Mouse (Mus musculus) intestine, embryonic 16.5 days (tissue): Measurements from ENCODE around the gene Ralb. TPM values are rescaled to one million over a fixed set of nuclear protein-coding genes. Genes with fewer than 3 reads are reported as not detected.
A peak's percentile ranks its signal among the peaks of the same experiment; 100 is the strongest.

Source experiments
- ATAC-seq: fragments of 200-750 bp; cut with Nextera tagmentation; 2 replicates; pipeline ENCODE4 v1.8.0; 2017; ENCODE audit warnings: moderate TSS enrichment, moderate library complexity
- H3K27ac ChIP-seq: fragments of 300-500 bp; sonication (generic); 2 replicates; pipeline ENCODE4 v1.5.1; 2014; ENCODE audit warnings: mild to moderate bottlenecking, low read length
- H3K27me3 ChIP-seq: fragments of 300-500 bp; sonication (generic); replicated peaks from 2 replicates; pipeline ENCODE4 v1.6.1; 2014; ENCODE audit warnings: low read length, control low read depth, mixed read lengths; ENCODE audit not compliant: control insufficient read depth, insufficient read depth
- H3K36me3 ChIP-seq: fragments of 300-500 bp; sonication (generic); 2 replicates; pipeline ENCODE4 v1.6.1; 2014; ENCODE audit warnings: low read length, control low read depth; ENCODE audit not compliant: control insufficient read depth, insufficient read depth
- H3K4me1 ChIP-seq: fragments of 300-500 bp; sonication (generic); 2 replicates; pipeline ENCODE4 v1.6.1; 2014; ENCODE audit warnings: low read length, control low read depth, mixed read lengths; ENCODE audit not compliant: control insufficient read depth, insufficient read depth
- H3K4me2 ChIP-seq: fragments of 300-500 bp; sonication (generic); 2 replicates; pipeline ENCODE4 v1.6.1; 2014; ENCODE audit warnings: low read depth, low read length, control low read depth
- H3K4me3 ChIP-seq: fragments of 300-500 bp; sonication (generic); 2 replicates; pipeline ENCODE4 v1.5.1; 2014; ENCODE audit warnings: mild to moderate bottlenecking, low read length
- H3K9ac ChIP-seq: fragments of 300-500 bp; sonication (generic); 2 replicates; pipeline ENCODE4 v1.6.1; 2014; ENCODE audit warnings: low read depth, low read length
- H3K9me3 ChIP-seq: fragments of 300-500 bp; sonication (generic); 2 replicates; pipeline ENCODE4 v1.6.1; 2016; ENCODE audit warnings: low read length, control low read depth; ENCODE audit not compliant: control insufficient read depth
- WGBS: fragments of 180-500 bp; shearing (Covaris S2); extraction: QIAGEN DNeasy Blood & Tissue Kit; methylation state at CpG from one replicate; pipeline ENCODE4 v1.1.7; 2014; 5-methylcytosine and 5-hydroxymethylcytosine counted together
- polyA plus RNA-seq: library from polyadenylated mRNA; unstranded; fragments of >200 nt; fragmentation: Nextera tagmentation; extraction: Ambion mirVana; gene quantifications from 2 replicates; pipeline ENCODE4 v1.2.1, GENCODE M21; 2015

Gene Ralb
- polyA plus RNA-seq, 1 experiment from 2014 or later = 203 TPM

- Histone ChIP-seq H3K27me3 (no peaks in the 10 kb centered on the region), H3K4me1 (peaks cover 6% of the 10 kb centered on the region), H3K36me3 (no peaks in the 10 kb centered on the region), H3K9ac (no peak overlapping the region), H3K9me3 (no peaks in the 10 kb centered on the region), H3K27ac (no peak overlapping the region), H3K4me3 (no peak overlapping the region), H3K4me2 (no peak overlapping the region)
- no peak for ATAC-seq
- WGBS = 80% methylated on average over 6 of the region's 6 CpGs
These were observed 38.7 kb upstream of the Ralb start for GRCm38 (mm10) chr1:119543316-119543715.

GRCm38 (mm10) chr1:119541570-119541969 is 37.0 kb upstream of the Ralb start:
- Histone ChIP-seq H3K9ac (no peak overlapping the region), H3K4me3 (no peak overlapping the region), H3K4me1 (peaks cover 6% of the 10 kb centered on the region), H3K27me3 (no peaks in the 10 kb centered on the region), H3K27ac (no peak overlapping the region), H3K36me3 (no peaks in the 10 kb centered on the region), H3K4me2 (no peak overlapping the region), H3K9me3 (no peaks in the 10 kb centered on the region)
- ATAC-seq = peak; percentile 8; the same call in 1 of the 2 replicates
- 58% methylated on average over 2 of the region's 3 CpGs for WGBS

- peaks cover 6% of the 10 kb centered on the region for H3K4me1 ChIP-seq
- no peaks in the 10 kb centered on the region for H3K27me3 ChIP-seq
- ATAC-seq = peak; percentile 91
- 57% methylated on average over 9 of the region's 9 CpGs for WGBS
- no peaks in the 10 kb centered on the region for H3K36me3 ChIP-seq
- no peaks in the 10 kb centered on the region for H3K9me3 ChIP-seq
- H3K4me3 ChIP-seq = no peak overlapping the region
- H3K9ac ChIP-seq = 0 out of 2 replicates have a peak overlapping the region, but pooled peaks have one; percentile 38
- no peak overlapping the region for H3K4me2 ChIP-seq
- H3K27ac ChIP-seq = peak overlapping the region; percentile 84
These were observed 36.4 kb upstream of the Ralb start for GRCm38 (mm10) chr1:119540836-119541557.

GRCm38 (mm10) chr1:119539252-119539651 is 34.7 kb upstream of the Ralb start:
- Histone ChIP-seq H3K4me1 (peaks cover 3% of the 10 kb centered on the region), H3K27me3 (no peaks in the 10 kb centered on the region), H3K9ac (no peak overlapping the region), H3K4me3 (no peak overlapping the region), H3K36me3 (no peaks in the 10 kb centered on the region), H3K4me2 (no peak overlapping the region), H3K27ac (no peak overlapping the region), H3K9me3 (no peaks in the 10 kb centered on the region)
- no peak for ATAC-seq
- 37% methylated on average over 2 of the region's 2 CpGs for whole genome bisulfite sequencing

GRCm38 (mm10) chr1:119537651-119538050 is 33.1 kb upstream of the Ralb start:
- WGBS = 73% methylated on average over 6 of the region's 6 CpGs

GRCm38 (mm10) chr1:119536122-119536521 is 31.5 kb upstream of the Ralb start:
- Histone ChIP-seq H3K27ac (no peak overlapping the region), H3K4me2 (no peak overlapping the region), H3K9ac (no peak overlapping the region), H3K4me3 (no peak overlapping the region), H3K36me3 (no peaks in the 10 kb centered on the region), H3K4me1 (peaks cover 4% of the 10 kb centered on the region), H3K9me3 (no peaks in the 10 kb centered on the region), H3K27me3 (no peaks in the 10 kb centered on the region)
- 84% methylated on average over 2 of the region's 2 CpGs for WGBS
- no peak for ATAC-seq

More at GRCm38 (mm10) chr1:119537651-119538050, 33.1 kb upstream of the Ralb start:
- Histone ChIP-seq H3K36me3 (no peaks in the 10 kb centered on the region), H3K4me1 (peaks cover 3% of the 10 kb centered on the region), H3K9ac (no peak overlapping the region), H3K4me2 (no peak overlapping the region), H3K27ac (no peak overlapping the region), H3K4me3 (no peak overlapping the region), H3K27me3 (no peaks in the 10 kb centered on the region), H3K9me3 (no peaks in the 10 kb centered on the region)
- no peak for ATAC-seq

GRCm38 (mm10) chr1:119534341-119534740 is 29.7 kb upstream of the Ralb start:
- no peaks in the 10 kb centered on the region for H3K9me3 ChIP-seq
- H3K27ac ChIP-seq = no peak overlapping the region
- H3K4me1 ChIP-seq = peaks cover 10% of the 10 kb centered on the region; the same call in 1 of the 2 replicates
- no peaks in the 10 kb centered on the region for H3K27me3 ChIP-seq
- no peak overlapping the region for H3K4me2 ChIP-seq
- no peak overlapping the region for H3K4me3 ChIP-seq
- no peaks in the 10 kb centered on the region for H3K36me3 ChIP-seq
- H3K9ac ChIP-seq = no peak overlapping the region
- ATAC-seq = no peak
- WGBS = 91% methylated on average over 5 of the region's 5 CpGs

- 84% methylated on average over 18 of the region's 18 CpGs for WGBS
- Histone ChIP-seq H3K27ac (no peak overlapping the region), H3K4me1 (peaks cover 10% of the 10 kb centered on the region; the same call in 1 of the 2 replicates), H3K9ac (no peak overlapping the region), H3K27me3 (no peaks in the 10 kb centered on the region), H3K9me3 (0 out of 2 replicates have a peak, but pooled peaks cover 6% of the 10 kb centered on the region), H3K4me2 (no peak overlapping the region), H3K4me3 (no peak overlapping the region), H3K36me3 (peaks cover 7% of the 10 kb centered on the region)
- ATAC-seq = no peak
These were observed 28.7 kb upstream of the Ralb start for GRCm38 (mm10) chr1:119533093-119533805.

- 96% methylated on average over 6 of the region's 6 CpGs for WGBS
- no peak for ATAC-seq
- peaks cover 16% of the 10 kb centered on the region for H3K36me3 ChIP-seq
- no peak overlapping the region for H3K4me3 ChIP-seq
- no peak overlapping the region for H3K9ac ChIP-seq
- H3K4me2 ChIP-seq = no peak overlapping the region
- H3K27ac ChIP-seq = no peak overlapping the region
- H3K4me1 ChIP-seq = peaks cover 10% of the 10 kb centered on the region; the same call in 1 of the 2 replicates
- H3K9me3 ChIP-seq = peaks cover 11% of the 10 kb centered on the region; the same call in 1 of the 2 replicates
- H3K27me3 ChIP-seq = no peaks in the 10 kb centered on the region
These were observed 27.6 kb upstream of the Ralb start for GRCm38 (mm10) chr1:119532165-119532564.
